Mouse (Mus musculus) liver, embryonic 14.5 days (tissue): Measurements from ENCODE around the gene Btaf1. TPM values are rescaled to one million over a fixed set of nuclear protein-coding genes. Genes with fewer than 3 reads are reported as not detected.

Experiments
- ATAC-seq: fragments of 200-750 bp; cut with Nextera tagmentation; 2 replicates; pipeline ENCODE4 v1.8.0; 2017; ENCODE audit warnings: moderate number of reproducible peaks, mild to moderate bottlenecking, moderate library complexity; ENCODE audit not compliant: insufficient read depth
- DNase-seq, 3 experiments: peaks; one replicate each; pipeline ENCODE4 v3.0.0-alpha.2; 2012 to 2013; ENCODE audit warnings: low read depth in 3 of 3, low spot score in 3 of 3
- H3K27ac ChIP-seq: fragments of 300-500 bp; sonication (generic); 2 replicates; pipeline ENCODE4 v1.5.1; 2014; ENCODE audit warnings: moderate library complexity, mild to moderate bottlenecking, control low read depth, inconsistent platforms
- H3K27me3 ChIP-seq: fragments of 300-500 bp; sonication (generic); 2 replicates; pipeline ENCODE4 v1.6.1; 2014; ENCODE audit warnings: mild to moderate bottlenecking, low read length, moderate library complexity; ENCODE audit not compliant: control insufficient read depth, insufficient read depth
- H3K36me3 ChIP-seq: fragments of 300-500 bp; sonication (generic); replicated peaks from 2 replicates; pipeline ENCODE4 v1.6.1; 2014; ENCODE audit warnings: low read depth; ENCODE audit not compliant: control insufficient read depth, insufficient read depth
- H3K4me1 ChIP-seq, 2 experiments: fragments of 200-500 bp in 1 of 2; fragments of 300-500 bp in 1 of 2; sonication (generic) in 1 of 2; replicated peaks; 2 replicates each; pipeline ENCODE4 v1.6.1; 2012 to 2014; ENCODE audit warnings: antibody characterized with exemption in 1 of 2, inconsistent platforms in 1 of 2, low read length in 1 of 2; ENCODE audit not compliant: control insufficient read depth in 2 of 2, insufficient read depth in 2 of 2
- H3K4me2 ChIP-seq: fragments of 300-500 bp; sonication (generic); 2 replicates; pipeline ENCODE4 v1.6.1; 2014; ENCODE audit warnings: low read depth, mild to moderate bottlenecking, control low read depth, moderate library complexity
- H3K4me3 ChIP-seq, 2 experiments: fragments of 200-500 bp in 1 of 2; fragments of 300-500 bp in 1 of 2; sonication (generic) in 1 of 2; 2 replicates each; pipeline ENCODE4 v1.5.1; 2012 to 2014; ENCODE audit warnings: low read depth in 2 of 2, low read length in 2 of 2, mild to moderate bottlenecking in 2 of 2, control low read depth in 1 of 2, inconsistent platforms in 1 of 2, moderate library complexity in 1 of 2; ENCODE audit not compliant: insufficient read depth in 1 of 2
- H3K9ac ChIP-seq: fragments of 300-500 bp; sonication (generic); replicated peaks from 2 replicates; pipeline ENCODE4 v1.6.1; 2014; ENCODE audit warnings: mild to moderate bottlenecking, control low read depth, moderate library complexity
- H3K9me3 ChIP-seq: fragments of 300-500 bp; sonication (generic); 2 replicates; pipeline ENCODE4 v1.6.1; 2016; ENCODE audit warnings: low read length, mixed read lengths; ENCODE audit not compliant: control insufficient read depth
- CTCF ChIP-seq: IDR thresholded peaks from 2 replicates; pipeline ENCODE4 v1.5.1; 2016; ENCODE audit warnings: antibody characterized with exemption, low read depth, control low read depth
- EP300 ChIP-seq: IDR thresholded peaks from 2 replicates; pipeline ENCODE4 v1.6.1; 2016; ENCODE audit warnings: antibody characterized with exemption, low read depth
- WGBS: fragments of 180-500 bp; shearing (Covaris S2); extraction: QIAGEN DNeasy Blood & Tissue Kit; methylation state at CpG from one replicate; pipeline ENCODE4 v1.1.7; 2014; ENCODE audit not compliant: insufficient replicate concordance; 5-methylcytosine and 5-hydroxymethylcytosine counted together
- polyA plus RNA-seq, 2 experiments: library from polyadenylated mRNA; depleted of rRNA in 1 of 2; stranded (reverse) in 1 of 2; unstranded in 1 of 2; fragments of >200 nt; fragmentation: Nextera tagmentation in 1 of 2; extraction: Ambion mirVana in 1 of 2; gene quantifications; 2 replicates each; pipeline versions ENCODE4 v1.2.1 to v1.2.3; 2012 to 2014

The Btaf1 gene
- polyA plus RNA-seq, 2 experiments, result 8.4 to 13.1 TPM

GRCm38 (mm10) chr19:36916206-36916605, 9.7 kb upstream of the Btaf1 start:
- Histone ChIP-seq H3K27me3 (peaks cover 7% of the 10 kb centered on the region), H3K9me3 (no peaks in the 10 kb centered on the region), H3K27ac (no peak overlapping the region), H3K4me1 (peaks cover 3 to 7% of the 10 kb centered on the region in 2 experiments; a peak in 3 of 4 replicates), H3K36me3 (no peaks in the 10 kb centered on the region), H3K4me3 (no peak overlapping the region), H3K9ac (no peak overlapping the region), H3K4me2 (no peak overlapping the region)
- no peak for ATAC-seq
- WGBS, result 69% methylated on average over 4 of the region's 4 CpGs
- TF ChIP-seq EP300 (no peak), CTCF (no peak)
- no peak for DNase-seq

- Histone ChIP-seq H3K9ac (no peak overlapping the region), H3K27me3 (peaks cover 7% of the 10 kb centered on the region), H3K4me1 (peaks cover 3 to 7% of the 10 kb centered on the region in 2 experiments; a peak in 3 of 4 replicates), H3K27ac (no peak overlapping the region), H3K9me3 (no peaks in the 10 kb centered on the region), H3K4me2 (no peak overlapping the region), H3K36me3 (no peaks in the 10 kb centered on the region), H3K4me3 (no peak overlapping the region)
- 70% methylated on average over 1 of the region's 1 CpGs for WGBS
- TF ChIP-seq CTCF (no peak), EP300 (no peak)
- no peak for DNase-seq
- ATAC-seq, result no peak
Observed at GRCm38 (mm10) chr19:36916876-36917389, 8.9 kb upstream of the Btaf1 start.

DNA sequence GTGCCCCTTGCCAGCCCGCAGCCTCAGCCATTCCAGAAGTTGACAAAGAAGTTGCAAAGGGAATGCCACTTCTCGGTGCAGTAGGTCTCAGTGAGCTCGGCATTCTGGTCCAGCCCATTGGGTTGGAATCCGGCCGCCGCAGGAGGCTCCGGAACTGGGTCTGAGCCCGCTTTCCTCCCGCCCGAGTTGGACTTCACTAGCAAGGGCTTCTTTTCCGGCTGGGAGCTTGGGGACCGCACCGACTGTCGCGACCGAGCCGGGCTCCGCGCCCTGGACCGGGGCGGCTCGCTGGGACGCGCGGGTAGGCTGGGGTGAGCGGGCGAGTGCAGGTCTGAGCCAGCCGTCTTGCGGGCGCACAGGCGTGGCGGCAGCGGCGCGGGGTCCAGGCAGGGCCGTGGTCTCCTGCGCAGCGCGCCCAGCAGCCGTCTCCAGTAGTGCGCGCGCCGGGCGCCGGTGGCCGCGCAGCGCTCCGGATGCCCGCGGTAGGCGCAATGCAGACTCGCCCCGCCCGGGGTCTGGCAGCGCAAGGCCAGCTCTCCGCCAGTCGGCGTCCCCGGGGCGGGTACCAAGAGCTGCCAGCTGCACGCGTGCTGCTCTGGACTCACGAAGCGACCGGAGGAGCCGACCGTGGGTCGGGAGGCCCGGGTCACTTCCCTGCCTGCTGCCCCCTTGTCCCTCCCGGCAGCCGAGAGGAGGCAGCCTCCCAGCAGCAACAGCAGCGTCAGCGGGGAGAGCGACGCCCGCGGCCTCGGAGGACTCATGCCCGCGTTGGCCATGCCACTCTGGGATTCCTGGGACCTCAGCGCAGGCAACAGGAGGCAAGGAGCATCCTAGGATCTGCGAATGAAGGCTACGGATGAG, 7.2 kb upstream of the Btaf1 start:
- H3K36me3 ChIP-seq, result no peaks in the 10 kb centered on the region
- TF ChIP-seq CTCF, result peak; percentile 52
- no peak for TF ChIP-seq EP300
- peak overlapping the region; percentile 81 for H3K4me2 ChIP-seq
- whole genome bisulfite sequencing, result under 1% methylated on average over 85 of the region's 85 CpGs
- ATAC-seq (peak; percentile 78), DNase-seq (peak in 1 of 3 experiments; percentile 58)
- H3K27ac ChIP-seq, result no peak overlapping the region
- H3K4me1 ChIP-seq, result peaks cover 3 to 7% of the 10 kb centered on the region in 2 experiments; a peak in 3 of 4 replicates
- no peaks in the 10 kb centered on the region for H3K9me3 ChIP-seq
- H3K27me3 ChIP-seq, result peaks cover 7% of the 10 kb centered on the region
- peak overlapping the region; percentile 66 for H3K9ac ChIP-seq
- peak overlapping the region; percentile 68 to 73 for H3K4me3 ChIP-seq

GRCm38 (mm10) chr19:36919466-36919865, 6.4 kb upstream of the Btaf1 start, which contains the start of gene Fgfbp3:
Fgfbp3 (minus strand) TSS chr19:36919615.
- Histone ChIP-seq H3K27ac (no peak within 1 kb of the TSS), H3K27me3 (peaks cover 7% of the 10 kb centered on the region), H3K4me1 (peaks cover 3 to 7% of the 10 kb centered on the region in 2 experiments; a peak in 3 of 4 replicates), H3K4me3 (peak within 1 kb of the TSS; percentile 68 to 73), H3K36me3 (no peaks in the 10 kb centered on the region), H3K4me2 (peak within 1 kb of the TSS; percentile 81), H3K9ac (peak within 1 kb of the TSS; percentile 66), H3K9me3 (no peaks in the 10 kb centered on the region)
- ATAC-seq (peak; percentile 78), DNase-seq (peak; percentile 53 to 76 (median 56))
- TF ChIP-seq EP300, result peak; percentile 28; the same call in 1 of the 2 replicates
- no peak for TF ChIP-seq CTCF
- WGBS, result 4% methylated on average over 12 of the region's 12 CpGs

GRCm38 (mm10) chr19:36922015-36922414, 3.9 kb upstream of the Btaf1 start:
- H3K27me3 ChIP-seq, result peaks cover 7% of the 10 kb centered on the region
- no peak overlapping the region for H3K9ac ChIP-seq
- no peak overlapping the region for H3K27ac ChIP-seq
- WGBS, result 20% methylated on average over 2 of the region's 2 CpGs
- ATAC-seq (no peak), DNase-seq (peak in 1 of 3 experiments; percentile 60)
- no peaks in the 10 kb centered on the region for H3K36me3 ChIP-seq
- 0 out of 2 replicates have a peak, but pooled peaks have one; percentile 18 for TF ChIP-seq CTCF
- TF ChIP-seq EP300, result no peak
- no peaks in the 10 kb centered on the region for H3K9me3 ChIP-seq
- peaks cover 3 to 8% of the 10 kb centered on the region in 2 experiments; a peak in 3 of 4 replicates for H3K4me1 ChIP-seq
- H3K4me2 ChIP-seq, result no peak overlapping the region
- no peak overlapping the region for H3K4me3 ChIP-seq
